Mouse (Mus musculus) ES-Bruce4 (cell line): ENCODE measurements around the gene Rps6ka5. TPM values are rescaled to one million over a fixed set of nuclear protein-coding genes. Genes with fewer than 3 reads are reported as not detected.

Experiments used
- H3K27ac ChIP-seq: 2 replicates; pipeline ENCODE4 v1.5.1; 2012; ENCODE audit warnings: low read length, inconsistent platforms; ENCODE audit not compliant: insufficient read depth
- H3K27me3 ChIP-seq: 2 replicates; pipeline ENCODE4 v1.6.1; 2012; ENCODE audit warnings: mild to moderate bottlenecking, low read length, inconsistent platforms; ENCODE audit not compliant: control insufficient read depth, poor library complexity, insufficient read depth, severe bottlenecking
- H3K36me3 ChIP-seq: 2 replicates; pipeline ENCODE4 v1.6.1; 2012; ENCODE audit warnings: inconsistent platforms, mild to moderate bottlenecking, low read length, moderate library complexity; ENCODE audit not compliant: control insufficient read depth, poor library complexity, insufficient read depth, severe bottlenecking
- H3K4me1 ChIP-seq: one replicate; pipeline ENCODE4 v1.8.1; 2011; ENCODE audit warnings: low read length; ENCODE audit not compliant: control insufficient read depth, insufficient read depth
- H3K4me3 ChIP-seq: 2 replicates; pipeline ENCODE4 v1.5.1; 2011; ENCODE audit warnings: low read depth, mild to moderate bottlenecking, low read length
- H3K9ac ChIP-seq: 2 replicates; pipeline ENCODE4 v1.6.1; 2012; ENCODE audit warnings: low read depth, mild to moderate bottlenecking, inconsistent platforms; ENCODE audit not compliant: poor library complexity, severe bottlenecking
- H3K9me3 ChIP-seq: replicated peaks from 2 replicates; pipeline ENCODE4 v1.6.1; 2012; ENCODE audit warnings: mild to moderate bottlenecking, low read length, inconsistent platforms; ENCODE audit not compliant: control insufficient read depth, poor library complexity, insufficient read depth, severe bottlenecking
- CTCF ChIP-seq: IDR thresholded peaks from one replicate; pipeline ENCODE4 v1.8.1; 2011; ENCODE audit warnings: low read depth, low read length
- EP300 ChIP-seq: IDR thresholded peaks from 2 replicates; pipeline ENCODE4 v1.6.1; 2011; ENCODE audit warnings: low read depth, low read length; ENCODE audit not compliant: insufficient read depth
- POLR2A ChIP-seq: IDR thresholded peaks from one replicate; pipeline ENCODE4 v1.8.1; 2011; ENCODE audit warnings: low read length; ENCODE audit not compliant: insufficient read depth
- polyA plus RNA-seq: library from polyadenylated mRNA; stranded (reverse); fragments of >200 nt; gene quantifications from 2 replicates; pipeline ENCODE4 v1.2.4, GENCODE M21; 2011; ENCODE audit warnings: low read depth; ENCODE audit not compliant: missing spikeins, insufficient read depth, insufficient read length

Rps6ka5 gene
- polyA plus RNA-seq, 1 experiment = 13.2 TPM

DNA sequence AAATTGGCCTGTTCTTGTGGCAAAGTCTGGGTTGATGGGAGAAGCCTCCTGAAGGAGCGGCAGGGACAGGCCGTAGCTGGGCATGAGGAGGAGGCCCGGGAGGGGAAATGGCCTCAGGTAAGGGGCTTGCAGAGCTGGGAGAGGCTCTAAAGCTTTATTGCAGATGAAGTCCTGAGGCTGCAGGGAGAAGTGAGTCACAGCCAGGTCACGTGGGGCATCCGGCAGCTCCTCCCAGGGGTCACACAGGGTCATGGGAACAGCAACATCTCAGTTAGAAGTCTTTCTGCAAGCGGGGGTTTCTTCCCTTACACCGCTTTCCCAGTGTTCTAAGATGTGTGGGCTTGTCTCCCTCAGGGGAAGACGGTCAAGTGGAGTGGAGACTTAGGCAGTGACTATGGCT, 197.6 kb downstream of the Rps6ka5 start:
- Histone ChIP-seq H3K9me3 (no peaks in the 10 kb centered on the region), H3K36me3 (no peaks in the 10 kb centered on the region), H3K27me3 (no peaks in the 10 kb centered on the region), H3K4me1 (peaks cover 12% of the 10 kb centered on the region), H3K27ac (peak overlapping the region; percentile 66), H3K9ac (peak overlapping the region; percentile 9), H3K4me3 (peak overlapping the region; percentile 17; the same call in 1 of the 2 replicates)
- TF ChIP-seq POLR2A (no peak), EP300 (peak; percentile 92)

GRCm38 (mm10) chr12:100528246-100528645, 198.5 kb downstream of the Rps6ka5 start:
- no peak for TF ChIP-seq POLR2A
- no peak for TF ChIP-seq EP300
- Histone ChIP-seq H3K27ac (0 out of 2 replicates have a peak overlapping the region, but pooled peaks have one; percentile 66), H3K27me3 (no peaks in the 10 kb centered on the region), H3K9me3 (no peaks in the 10 kb centered on the region), H3K36me3 (no peaks in the 10 kb centered on the region), H3K4me1 (peaks cover 11% of the 10 kb centered on the region), H3K9ac (0 out of 2 replicates have a peak overlapping the region, but pooled peaks have one; percentile 9), H3K4me3 (no peak overlapping the region)

DNA sequence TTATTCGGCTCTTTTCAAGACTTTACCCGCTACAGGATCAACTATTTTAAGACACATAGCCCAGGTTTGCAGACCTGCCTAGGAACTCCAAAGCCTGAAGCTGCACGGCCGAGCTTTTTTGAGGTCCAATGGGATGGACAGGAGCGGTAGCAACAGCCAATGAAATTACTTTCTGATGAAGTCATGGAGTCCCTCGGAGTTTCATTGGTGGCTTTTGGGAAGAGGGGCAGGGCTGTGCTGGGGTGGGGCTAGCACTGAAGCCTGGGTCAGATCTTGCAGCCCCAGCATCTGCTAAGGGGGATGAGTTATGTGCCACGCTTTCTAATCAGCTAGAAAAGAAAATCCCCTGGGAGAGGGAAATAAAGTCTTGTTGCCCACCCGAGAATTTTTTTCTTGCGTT, 199.0 kb downstream of the Rps6ka5 start:
- Histone ChIP-seq H3K9me3 (no peaks in the 10 kb centered on the region), H3K36me3 (no peaks in the 10 kb centered on the region), H3K4me3 (no peak overlapping the region), H3K27ac (no peak overlapping the region), H3K9ac (no peak overlapping the region), H3K27me3 (no peaks in the 10 kb centered on the region), H3K4me1 (peaks cover 11% of the 10 kb centered on the region)
- TF ChIP-seq CTCF = no peak
- TF ChIP-seq EP300 = no peak
- TF ChIP-seq POLR2A = no peak

- Histone ChIP-seq H3K27ac (no peak overlapping the region), H3K9me3 (no peaks in the 10 kb centered on the region), H3K4me3 (no peak overlapping the region), H3K4me1 (peaks cover 13% of the 10 kb centered on the region), H3K27me3 (no peaks in the 10 kb centered on the region), H3K36me3 (no peaks in the 10 kb centered on the region), H3K9ac (no peak overlapping the region)
- no peak for TF ChIP-seq CTCF
- no peak for TF ChIP-seq EP300
Observed at GRCm38 (mm10) chr12:100527241-100527640, 199.5 kb downstream of the Rps6ka5 start.

DNA sequence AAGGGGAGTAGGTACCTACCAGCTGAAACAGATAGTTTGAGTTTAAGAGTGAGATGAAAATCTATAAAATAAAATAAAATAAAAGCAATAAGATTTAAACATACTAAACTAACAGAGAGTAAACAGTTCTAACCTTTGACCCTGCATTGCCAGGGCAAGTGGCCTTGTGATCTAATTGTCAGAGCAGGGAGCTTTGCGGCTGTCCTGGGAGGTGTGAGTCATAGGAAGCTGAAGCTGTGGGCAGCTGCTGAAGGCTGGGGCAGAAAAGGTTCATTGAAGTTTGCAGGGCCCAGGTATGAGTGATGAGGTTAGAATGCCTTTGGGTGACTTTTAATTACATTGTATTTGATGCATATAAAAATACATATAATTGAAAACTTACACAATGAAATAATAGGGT, 200.8 kb downstream of the Rps6ka5 start:
- H3K9ac ChIP-seq = no peak overlapping the region
- TF ChIP-seq CTCF (no peak), POLR2A (no peak), EP300 (no peak)
- no peaks in the 10 kb centered on the region for H3K36me3 ChIP-seq
- no peaks in the 10 kb centered on the region for H3K9me3 ChIP-seq
- H3K27ac ChIP-seq = no peak overlapping the region
- H3K4me1 ChIP-seq = peaks cover 17% of the 10 kb centered on the region
- H3K4me3 ChIP-seq = no peak overlapping the region
- no peaks in the 10 kb centered on the region for H3K27me3 ChIP-seq

- Histone ChIP-seq H3K4me3 (peak within 1 kb of the TSS; percentile 87), H3K4me1 (peaks cover 19% of the 10 kb centered on the region), H3K9me3 (no peaks in the 10 kb centered on the region), H3K9ac (peak within 1 kb of the TSS; percentile 98), H3K27ac (0 out of 2 replicates have a peak within 1 kb of the TSS, but pooled peaks have one; percentile 10), H3K36me3 (no peaks in the 10 kb centered on the region), H3K27me3 (no peaks in the 10 kb centered on the region)
- TF ChIP-seq CTCF = no peak
- no peak for TF ChIP-seq POLR2A
- TF ChIP-seq EP300 = no peak
Observed at GRCm38 (mm10) chr12:100520794-100521186, 206.0 kb downstream of the Rps6ka5 start, which contains the start of gene Ttc7b. Gene Ttc7b (minus strand): TSS chr12:100520826.
